Mouse (Mus musculus) C2C12 (cell line): ENCODE data around the gene Dtd1.

ENCODE experiments used
- CTCF ChIP-seq: IDR thresholded peaks from one replicate; pipeline ENCODE4 v1.5.1; 2011; ENCODE audit not compliant: control insufficient read depth, insufficient read depth, insufficient read length
- MYOD1 ChIP-seq: IDR thresholded peaks from one replicate; pipeline ENCODE4 v1.6.1; 2011; ENCODE audit warnings: low read depth; ENCODE audit not compliant: control insufficient read depth, insufficient read length
- USF1 ChIP-seq: IDR thresholded peaks from one replicate; pipeline ENCODE4 v1.6.1; 2011; ENCODE audit warnings: low read depth, mild to moderate bottlenecking, control low read depth, moderate library complexity

DNA sequence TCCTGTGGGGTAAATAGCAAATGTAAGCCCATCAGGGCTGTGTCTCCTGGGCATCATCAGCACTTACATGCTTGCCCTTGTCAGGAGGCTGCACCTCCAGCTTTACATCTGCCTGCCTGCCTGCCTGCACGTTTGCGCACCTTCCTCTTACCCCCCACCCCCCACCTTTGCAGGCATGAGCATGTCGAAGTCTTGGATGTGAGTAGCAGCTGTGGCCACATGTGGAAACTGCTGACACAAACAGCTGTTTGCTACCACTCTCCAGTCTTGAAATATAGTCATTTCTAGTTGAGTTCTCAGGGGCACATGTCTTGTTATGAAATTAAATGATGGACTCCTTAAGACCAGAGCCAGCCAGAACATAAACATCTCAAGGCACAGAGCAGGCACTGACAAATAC is 79.7 kb downstream of the Dtd1 start:
- no peak for TF ChIP-seq CTCF
- TF ChIP-seq USF1, result no peak
- TF ChIP-seq MYOD1, result no peak
